Mouse (Mus musculus): ENCODE measurements around the gene Apba1.

DNA sequence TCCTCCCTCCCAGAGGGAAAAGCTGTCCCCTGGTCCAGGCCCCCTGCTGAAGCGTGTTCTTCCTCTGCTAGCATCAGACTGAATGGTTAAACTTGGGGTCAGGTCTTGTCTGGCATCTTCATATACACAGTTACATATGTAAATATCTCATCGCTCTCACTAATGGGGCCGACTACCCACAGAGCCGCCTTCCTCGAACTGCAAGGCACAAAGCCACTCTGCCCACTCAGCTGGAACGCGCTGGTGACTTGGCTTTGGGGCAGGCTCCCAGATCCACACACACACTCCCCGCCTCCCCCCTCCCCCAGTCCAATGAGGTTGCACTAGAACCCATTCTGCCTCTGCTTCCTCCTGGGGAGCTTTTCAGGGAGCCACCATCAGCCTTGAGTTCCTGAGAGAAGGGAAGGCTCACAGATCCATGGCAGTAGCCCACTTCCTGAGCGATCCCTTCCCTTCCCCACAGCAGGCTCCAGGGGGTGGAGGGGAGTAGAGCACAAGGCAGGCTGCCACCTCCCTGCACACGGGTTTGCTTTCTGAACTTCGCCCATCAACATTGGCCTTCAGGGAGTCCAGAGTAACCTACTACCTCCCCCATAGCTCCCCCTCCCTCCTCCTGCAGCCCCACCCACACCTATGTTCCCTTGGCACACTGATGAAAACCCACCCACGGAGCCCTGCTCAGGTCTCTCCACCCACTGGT is 189.8 kb downstream of the Apba1 start:
- TF ChIP-seq CTCF (IDR thresholded peaks at IDR 0.05; ENCODE audit: low read depth) (no peak), EP300 (IDR thresholded peaks at IDR 0.05; ENCODE audit: low read depth) (no peak)
